Mouse (Mus musculus) megakaryocyte progenitor cell, adult 5-6 weeks (primary cell): ENCODE results near the gene Cd300e. TPM values are rescaled to one million over a fixed set of nuclear protein-coding genes. Genes with fewer than 3 reads are reported as not detected.

Experiments used
- ATAC-seq: replicated peaks from 2 replicates; pipeline ENCODE4 v1.8.0; 2016; ENCODE audit warnings: mild to moderate bottlenecking, moderate TSS enrichment, inconsistent platforms; ENCODE audit not compliant: poor library complexity
- total RNA-seq, 2 experiments: library from RNA; stranded (forward) in 1 of 2; stranded (reverse) in 1 of 2; fragments of 157-497, 149-512 nt in 1 of 2; fragments of 200-1000 nt in 1 of 2; gene quantifications; 2 replicates each; pipeline versions ENCODE4 v1.2.3 to v1.2.4; 2015 to 2017

Gene Cd300e
- total RNA-seq, 2 experiments from 2014 or later = 0.17 to 0.25 TPM

DNA sequence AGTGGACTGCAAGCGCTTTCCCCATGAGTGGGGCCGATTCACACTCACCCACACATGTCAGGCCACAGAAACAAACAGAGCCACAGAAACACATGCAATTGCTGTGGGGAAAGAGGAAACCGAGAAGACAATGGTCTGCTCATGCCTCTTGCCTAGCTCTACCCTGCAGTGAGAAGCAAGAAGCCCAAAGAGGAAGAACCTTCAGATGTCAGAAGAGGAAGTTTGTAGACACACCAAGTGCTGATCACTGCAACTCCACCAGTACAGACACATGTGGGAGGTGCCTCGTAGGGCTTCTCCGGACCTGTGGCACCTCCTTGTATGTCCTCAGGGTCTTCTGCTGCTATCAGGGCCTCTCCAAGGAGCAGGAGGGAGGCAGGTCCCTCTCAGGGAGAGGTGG is 57.9 kb downstream of the Cd300e start:
- ATAC-seq = peak; percentile 93

Other genes starting within 250 kb of the Cd300e start
- not detected in 2 replicates for gene Gprc5c, start 211.0 kb downstream of the Cd300e start, total RNA-seq (2015)
- gene Gprc5c, start 211.0 kb downstream of the Cd300e start, total RNA-seq (2017) = 0.67 TPM in 1 of 2 replicates, not detected in the other
- 7.7 and 8.9 TPM in 2 replicates for gene Cd300a, start 172.1 kb downstream of the Cd300e start, total RNA-seq (2015)
- gene Cd300a, start 172.1 kb downstream of the Cd300e start, total RNA-seq (2017) = 14.2 and 29.7 TPM in 2 replicates
- gene Cd300lb, start 127.8 kb downstream of the Cd300e start, total RNA-seq (2015) = 18.8 and 25.5 TPM in 2 replicates
- 12.1 and 15.6 TPM in 2 replicates for gene Cd300lb, start 127.8 kb downstream of the Cd300e start, total RNA-seq (2017)
- gene Cd300c, start 93.0 kb downstream of the Cd300e start, total RNA-seq (2015) = 0.39 and 1.8 TPM in 2 replicates
- not detected in 2 replicates for gene Cd300c, start 93.0 kb downstream of the Cd300e start, total RNA-seq (2017)
- gene Cd300ld, start 72.3 kb downstream of the Cd300e start, total RNA-seq (2015) = 1.1 and 1.3 TPM in 2 replicates
- 0.51 and 0.67 TPM in 2 replicates for gene Cd300ld, start 72.3 kb downstream of the Cd300e start, total RNA-seq (2017)
- gene Cd300c2, start 60.3 kb downstream of the Cd300e start, total RNA-seq (2015) = 2.5 and 3.8 TPM in 2 replicates
- gene Cd300c2, start 60.3 kb downstream of the Cd300e start, total RNA-seq (2017) = 1.00 and 2.0 TPM in 2 replicates
- gene Cd300ld2, start 46.0 kb downstream of the Cd300e start, total RNA-seq (2015) = 0.54 and 0.72 TPM in 2 replicates
- gene Cd300ld2, start 46.0 kb downstream of the Cd300e start, total RNA-seq (2017) = not detected in 2 replicates
- gene Cd300ld4, start 35.2 kb downstream of the Cd300e start, total RNA-seq (2015) = 0.22 TPM in 1 of 2 replicates, not detected in the other
- gene Cd300ld4, start 35.2 kb downstream of the Cd300e start, total RNA-seq (2017) = not detected in 2 replicates
- 0.22 TPM in 1 of 2 replicates, not detected in the other for gene Cd300ld5, start 24.4 kb downstream of the Cd300e start, total RNA-seq (2015)
- gene Cd300ld5, start 24.4 kb downstream of the Cd300e start, total RNA-seq (2017) = not detected in 2 replicates
- 0.22 and 0.47 TPM in 2 replicates for gene Cd300ld3, start 13.8 kb downstream of the Cd300e start, total RNA-seq (2015)
- gene Cd300ld3, start 13.8 kb downstream of the Cd300e start, total RNA-seq (2017) = 0.78 TPM in 1 of 2 replicates, not detected in the other
- 4.6 and 9.6 TPM in 2 replicates for gene Rab37, start 29.3 kb upstream of the Cd300e start, total RNA-seq (2015)
- gene Rab37, start 29.3 kb upstream of the Cd300e start, total RNA-seq (2017) = 8.5 and 13.9 TPM in 2 replicates
- 2.1 and 2.3 TPM in 2 replicates for gene Cd300lf, start 71.8 kb upstream of the Cd300e start, total RNA-seq (2015)
- 1.6 and 1.8 TPM in 2 replicates for gene Cd300lf, start 71.8 kb upstream of the Cd300e start, total RNA-seq (2017)
- 51.4 TPM in 2 replicates for gene Slc9a3r1, start 101.2 kb upstream of the Cd300e start, total RNA-seq (2015)
- 44.7 and 49.4 TPM in 2 replicates for gene Slc9a3r1, start 101.2 kb upstream of the Cd300e start, total RNA-seq (2017)
- 7.8 and 8.3 TPM in 2 replicates for gene Tmem104, start 125.3 kb upstream of the Cd300e start, total RNA-seq (2015)
- 2.4 and 8.2 TPM in 2 replicates for gene Tmem104, start 125.3 kb upstream of the Cd300e start, total RNA-seq (2017)
- gene Nat9, start 125.7 kb upstream of the Cd300e start, total RNA-seq (2015) = 17.4 and 17.8 TPM in 2 replicates
- 20.2 and 25.5 TPM in 2 replicates for gene Nat9, start 125.7 kb upstream of the Cd300e start, total RNA-seq (2017)
- not detected in 2 replicates for gene Grin2c, start 205.1 kb upstream of the Cd300e start, total RNA-seq (2015)
- gene Grin2c, start 205.1 kb upstream of the Cd300e start, total RNA-seq (2017) = not detected in 2 replicates
- 9.1 and 9.8 TPM in 2 replicates for gene Fdxr, start 214.9 kb upstream of the Cd300e start, total RNA-seq (2015)
- 14.2 and 19.1 TPM in 2 replicates for gene Fdxr, start 214.9 kb upstream of the Cd300e start, total RNA-seq (2017)
- 0.30 and 0.71 TPM in 2 replicates for gene Fads6, start 235.5 kb upstream of the Cd300e start, total RNA-seq (2015)
- gene Fads6, start 235.5 kb upstream of the Cd300e start, total RNA-seq (2017) = 0.87 and 2.2 TPM in 2 replicates
- gene Otop2, start 245.0 kb upstream of the Cd300e start, total RNA-seq (2015) = not detected in 2 replicates
- not detected in 2 replicates for gene Otop2, start 245.0 kb upstream of the Cd300e start, total RNA-seq (2017)